Mouse (Mus musculus): Measurements from ENCODE around the gene Cdkn2aipnl.
A peak's percentile ranks its signal among the peaks of the same experiment; 100 is the strongest.

The Cdkn2aipnl gene

DNA sequence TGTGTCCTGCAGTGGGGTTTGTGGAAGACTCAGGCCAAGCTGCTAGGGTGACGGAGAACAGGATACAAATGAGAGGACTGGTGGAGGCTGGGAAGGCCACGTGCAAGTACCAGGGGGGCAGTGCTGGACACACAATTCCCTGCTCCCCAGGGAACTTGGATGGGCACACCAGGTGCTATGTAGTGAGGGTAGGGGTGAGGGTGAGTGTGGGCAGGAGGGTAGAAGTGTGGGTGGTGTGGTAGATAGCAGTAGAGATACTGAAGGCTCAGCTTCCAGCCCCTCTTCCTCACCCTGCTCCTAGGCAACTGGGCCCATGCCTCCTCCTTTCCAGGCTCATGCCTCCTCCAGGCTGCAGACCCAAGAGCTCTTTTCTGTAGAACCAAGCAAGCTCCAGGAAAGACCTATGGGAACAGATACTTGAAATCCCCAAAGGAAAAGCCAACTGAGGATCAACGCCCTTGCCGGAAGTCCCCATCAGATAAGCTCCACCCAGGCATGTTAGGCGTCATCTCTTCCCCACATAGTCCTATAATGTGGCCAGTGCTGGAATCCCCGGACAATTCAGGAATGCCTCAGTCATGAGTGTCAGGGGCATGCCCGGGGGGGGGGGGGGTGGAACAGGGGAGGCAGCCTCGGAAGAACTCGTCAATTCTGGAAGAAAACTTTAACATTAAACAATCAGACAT lies 18.2 kb upstream of the Cdkn2aipnl start:
- DNase-seq = no peak

GRCm38 (mm10) chr11:51949919-51950318 lies 17.5 kb upstream of the Cdkn2aipnl start:
- no peak for DNase-seq

DNA sequence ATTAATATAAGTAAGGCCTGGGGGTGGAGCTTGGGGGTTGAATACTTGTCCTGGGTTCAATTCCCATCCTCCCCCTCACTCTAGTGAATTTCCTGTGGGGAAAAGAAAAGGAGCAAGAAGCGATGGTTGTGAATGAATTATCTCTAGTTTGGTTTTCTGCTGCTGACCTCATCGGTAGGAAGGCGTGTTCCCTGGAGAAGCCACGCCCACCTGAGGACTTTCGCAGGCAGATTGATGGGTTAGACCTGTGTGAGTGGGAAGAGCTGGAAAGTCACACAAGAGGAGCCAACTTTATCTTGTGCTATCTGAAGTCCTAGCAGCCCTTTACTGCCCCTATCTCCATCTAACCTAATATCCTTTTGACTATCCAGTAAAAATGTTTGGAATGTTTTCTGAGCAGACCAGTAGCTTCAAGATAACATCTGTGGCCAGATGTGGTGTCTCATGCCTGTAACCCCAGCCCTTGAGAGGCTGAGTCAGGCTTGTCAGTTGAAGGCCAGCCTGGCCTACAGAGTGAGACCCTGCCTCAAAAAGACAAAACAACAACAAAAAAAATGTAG lies 15.5 kb upstream of the Cdkn2aipnl start:
- DNase-seq = no peak

DNA sequence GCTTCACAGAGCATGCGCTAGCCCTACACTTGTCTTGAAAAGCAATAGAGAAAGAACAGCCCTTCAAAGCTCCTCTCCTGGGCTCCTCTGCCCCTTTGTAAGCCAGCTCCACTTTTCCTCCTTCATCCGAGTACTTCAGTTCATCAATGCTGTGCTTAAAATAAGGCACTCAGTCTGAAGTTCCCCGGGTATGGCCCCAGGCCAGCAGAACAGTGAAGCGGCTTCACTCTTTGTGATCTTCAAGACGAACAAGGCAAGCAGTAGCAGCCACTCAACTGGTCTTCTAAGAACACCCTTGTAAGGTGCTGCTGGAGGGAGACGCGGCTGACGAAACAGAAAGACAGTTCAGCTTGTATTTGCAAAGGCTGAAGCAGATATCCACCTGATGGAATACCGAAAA lies 11.3 kb upstream of the Cdkn2aipnl start:
- no peak for DNase-seq

- no peak for DNase-seq
Measured at GRCm38 (mm10) chr11:51957760-51958159, 9.7 kb upstream of the Cdkn2aipnl start.

GRCm38 (mm10) chr11:51959511-51959910 lies 8.0 kb upstream of the Cdkn2aipnl start:
- DNase-seq = no peak

- DNase-seq = no peak
Measured at GRCm38 (mm10) chr11:51960061-51960460, 7.4 kb upstream of the Cdkn2aipnl start.

DNA sequence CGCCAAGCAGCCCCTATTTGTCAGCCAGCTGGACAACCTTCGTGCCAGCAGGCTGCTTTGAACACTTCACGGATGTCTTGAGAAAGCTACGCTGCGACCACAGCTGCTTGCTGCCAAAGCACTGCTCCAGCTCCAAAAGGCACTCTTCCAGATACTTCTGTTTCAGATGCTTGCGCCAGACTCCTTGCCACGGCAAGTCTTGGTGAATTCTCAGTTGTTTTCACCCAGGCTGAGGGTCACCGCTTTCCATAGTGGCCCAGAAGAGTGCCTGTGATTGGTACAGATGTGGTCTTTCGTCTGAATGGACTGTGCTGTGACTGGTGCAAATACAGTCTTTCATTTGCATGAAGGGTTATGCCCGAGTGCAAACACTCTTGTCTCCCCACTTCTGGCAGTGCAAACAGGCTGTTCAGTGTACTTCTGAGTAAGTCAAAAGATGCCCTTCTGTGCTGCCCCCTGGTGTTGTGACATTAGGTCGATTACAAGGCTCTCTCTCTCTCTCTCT lies 6.4 kb upstream of the Cdkn2aipnl start:
- DNase-seq = peak; percentile 29

- DNase-seq = no peak
Measured at GRCm38 (mm10) chr11:51961761-51962160, 5.7 kb upstream of the Cdkn2aipnl start.

DNA sequence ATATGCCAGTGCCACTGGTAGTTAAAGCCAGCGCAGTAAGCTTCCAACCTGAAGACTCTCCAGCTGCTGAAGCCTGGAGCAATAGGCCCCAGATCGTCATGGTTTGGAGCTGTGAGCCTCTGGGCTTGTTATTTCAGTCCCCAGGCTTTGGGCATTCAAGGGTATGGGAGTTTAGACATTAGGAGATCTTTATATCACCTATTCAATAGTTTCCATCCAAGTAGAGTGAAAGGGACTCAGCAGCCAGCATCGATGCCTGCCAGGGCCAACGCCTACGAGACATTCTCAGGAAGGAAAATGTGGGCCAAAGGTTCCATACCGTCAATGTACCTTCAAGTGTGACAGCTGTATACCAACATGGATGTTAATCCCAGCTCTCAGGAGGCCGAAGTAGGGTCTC lies 5.2 kb upstream of the Cdkn2aipnl start:
- no peak for DNase-seq

GRCm38 (mm10) chr11:51966651-51967050 lies 810 bp upstream of the Cdkn2aipnl start:
- no peak for DNase-seq

DNA sequence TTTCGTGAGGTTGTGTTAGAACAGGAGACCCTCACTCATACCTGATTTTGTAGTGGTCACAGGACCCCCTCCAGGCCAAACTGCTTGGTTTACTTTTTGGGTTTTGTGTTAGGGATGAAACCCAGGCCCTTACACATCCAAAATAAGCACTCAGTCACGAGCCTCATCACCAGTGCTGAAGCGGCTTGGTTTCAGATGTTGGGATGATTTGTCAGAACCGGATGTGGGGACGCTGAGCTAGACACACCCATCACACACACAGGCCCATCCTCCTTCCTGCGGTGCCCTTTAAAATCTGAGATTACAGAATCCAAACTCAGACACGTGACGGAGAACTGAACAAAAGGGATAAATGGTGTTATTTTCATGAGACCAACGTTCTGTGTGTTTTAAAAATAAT lies 1.4 kb downstream of the Cdkn2aipnl start:
- no peak for DNase-seq

- no peak for DNase-seq
Measured at GRCm38 (mm10) chr11:51969511-51969910, 2.0 kb downstream of the Cdkn2aipnl start.

GRCm38 (mm10) chr11:51971644-51972043 lies 4.2 kb downstream of the Cdkn2aipnl start:
- DNase-seq = no peak

GRCm38 (mm10) chr11:51999611-52000289 lies 32.3 kb downstream of the Cdkn2aipnl start:
- peak; percentile 39 for DNase-seq

GRCm38 (mm10) chr11:52000290-52000962 lies 33.0 kb downstream of the Cdkn2aipnl start, which contains the start of gene Ube2b:
Gene Ube2b (minus strand): TSS chr11:52000762.
- DNase-seq = peak; percentile 96

DNA sequence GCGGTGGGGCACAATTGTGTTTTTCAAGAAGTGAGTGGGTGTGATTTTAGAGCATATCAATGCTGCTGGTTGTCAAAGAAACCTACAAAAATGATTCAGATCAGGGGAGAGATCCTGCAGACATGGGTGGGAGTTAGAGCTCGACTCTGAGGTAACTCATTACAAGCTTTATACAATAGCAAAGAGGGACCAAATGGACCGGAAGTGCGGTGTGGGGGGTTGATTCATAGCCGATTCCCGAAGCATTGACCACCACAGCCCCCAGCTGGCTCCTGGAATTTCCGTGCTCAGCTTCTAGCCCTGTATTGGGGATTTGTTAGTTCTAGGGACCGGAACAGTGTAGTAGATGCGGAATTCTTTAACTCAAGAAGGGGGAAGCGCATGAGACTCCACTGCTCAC lies 33.9 kb downstream of the Cdkn2aipnl start:
- no peak for DNase-seq

GRCm38 (mm10) chr11:52001861-52002260 lies 34.4 kb downstream of the Cdkn2aipnl start:
- no peak for DNase-seq

DNA sequence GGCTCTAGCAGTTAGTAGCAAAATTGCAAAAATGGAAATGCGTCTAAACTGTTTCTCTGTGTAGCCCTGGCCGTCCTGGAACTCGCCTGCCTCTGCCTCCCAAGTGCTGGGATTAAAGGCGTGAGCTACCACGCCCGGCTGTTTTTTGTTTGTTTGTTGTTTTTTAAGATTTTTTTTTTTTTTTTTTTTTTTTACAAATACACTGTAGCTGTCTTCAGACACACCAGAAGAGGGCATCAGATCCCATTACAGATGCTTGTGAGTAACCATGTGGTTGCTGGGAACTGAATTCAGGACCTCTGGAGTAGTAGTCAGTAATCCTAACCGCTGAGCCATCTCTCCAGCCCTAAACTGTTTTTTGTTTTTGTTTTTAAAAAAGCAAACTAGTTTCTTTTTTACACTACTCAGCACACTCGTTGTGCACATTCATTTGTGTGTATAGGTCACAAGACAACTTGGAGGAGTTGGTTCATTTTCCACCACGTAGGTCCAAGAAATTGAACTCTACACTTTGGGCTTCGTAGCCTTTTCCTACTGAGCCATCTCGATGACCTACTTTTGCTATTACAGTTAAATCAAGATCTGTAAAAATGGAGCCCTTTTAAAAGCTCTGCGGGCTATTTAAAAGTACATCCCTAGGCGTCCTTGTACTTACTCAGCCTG lies 35.5 kb downstream of the Cdkn2aipnl start:
- no peak for DNase-seq

- no peak for DNase-seq
Measured at GRCm38 (mm10) chr11:52003505-52003771, 36.0 kb downstream of the Cdkn2aipnl start.

- peak; percentile 80 for DNase-seq
Measured at GRCm38 (mm10) chr11:52003772-52004528, 36.5 kb downstream of the Cdkn2aipnl start, which contains the start of gene Cdkl3. Gene Cdkl3 (plus strand): TSS chr11:52004221.

- no peak for DNase-seq
Measured at GRCm38 (mm10) chr11:52005586-52005985, 38.1 kb downstream of the Cdkn2aipnl start.
